Mouse (Mus musculus): Measurements from ENCODE around the gene Dclk2.

Dclk2 gene

GRCm38 (mm10) chr3:86845578-86845977 lies 75.1 kb downstream of the Dclk2 start:
- DNase-seq (ENCODE audit: low spot score in 2 of 2): no peak

GRCm38 (mm10) chr3:86844804-86845481 lies 75.7 kb downstream of the Dclk2 start:
- DNase-seq (ENCODE audit: low spot score in 2 of 2): peak; percentile 63 to 85

GRCm38 (mm10) chr3:86842461-86842860 lies 78.2 kb downstream of the Dclk2 start:
- DNase-seq (ENCODE audit: low spot score in 2 of 2): no peak

- no peak for DNase-seq (ENCODE audit: low spot score in 2 of 2)
Observed at GRCm38 (mm10) chr3:86839606-86840005, 81.0 kb downstream of the Dclk2 start.

- no peak for DNase-seq (ENCODE audit: low spot score in 2 of 2)
Observed at GRCm38 (mm10) chr3:86837386-86837785, 83.3 kb downstream of the Dclk2 start.

- no peak for DNase-seq (ENCODE audit: low spot score in 2 of 2)
Observed at GRCm38 (mm10) chr3:86835180-86835579, 85.5 kb downstream of the Dclk2 start.

- DNase-seq (ENCODE audit: low spot score in 2 of 2): no peak
Observed at GRCm38 (mm10) chr3:86834341-86834740, 86.3 kb downstream of the Dclk2 start.

GRCm38 (mm10) chr3:86832591-86833267 lies 87.9 kb downstream of the Dclk2 start:
- peak in 1 of 2 experiments; percentile 57 for DNase-seq (ENCODE audit: low spot score in 2 of 2)

GRCm38 (mm10) chr3:86832115-86832514 lies 88.5 kb downstream of the Dclk2 start:
- peak; percentile 59 to 60 for DNase-seq (ENCODE audit: low spot score in 2 of 2)

GRCm38 (mm10) chr3:86827506-86827905 lies 93.1 kb downstream of the Dclk2 start:
- no peak for DNase-seq (ENCODE audit: low spot score in 2 of 2)

GRCm38 (mm10) chr3:86821383-86821782 lies 99.3 kb downstream of the Dclk2 start:
- no peak for DNase-seq (ENCODE audit: low spot score in 2 of 2)

- no peak for DNase-seq (ENCODE audit: low spot score in 2 of 2)
Observed at GRCm38 (mm10) chr3:86820344-86820743, 100.3 kb downstream of the Dclk2 start.

GRCm38 (mm10) chr3:86819372-86819771 lies 101.3 kb downstream of the Dclk2 start:
- DNase-seq (ENCODE audit: low spot score in 2 of 2): no peak

- no peak for DNase-seq (ENCODE audit: low spot score in 2 of 2)
Observed at GRCm38 (mm10) chr3:86818001-86818585, 102.6 kb downstream of the Dclk2 start.

- peak; percentile 75 to 81 for DNase-seq (ENCODE audit: low spot score in 2 of 2)
Observed at GRCm38 (mm10) chr3:86812689-86813088, 108.0 kb downstream of the Dclk2 start.

- DNase-seq (ENCODE audit: low spot score in 2 of 2): peak in 1 of 2 experiments; percentile 22
Observed at GRCm38 (mm10) chr3:86810908-86811307, 109.7 kb downstream of the Dclk2 start.

- no peak for DNase-seq (ENCODE audit: low spot score in 2 of 2)
Observed at GRCm38 (mm10) chr3:86809646-86810045, 111.0 kb downstream of the Dclk2 start.

GRCm38 (mm10) chr3:86809199-86809598 lies 111.5 kb downstream of the Dclk2 start:
- peak; percentile 61 to 64 for DNase-seq (ENCODE audit: low spot score in 2 of 2)

GRCm38 (mm10) chr3:86807750-86808467 lies 112.7 kb downstream of the Dclk2 start:
- DNase-seq (ENCODE audit: low spot score in 2 of 2): peak; percentile 83

GRCm38 (mm10) chr3:86806834-86807233 lies 113.8 kb downstream of the Dclk2 start:
- DNase-seq (ENCODE audit: low spot score in 2 of 2): peak; percentile 34 to 44

- peak; percentile 61 to 80 for DNase-seq (ENCODE audit: low spot score in 2 of 2)
Observed at GRCm38 (mm10) chr3:86804265-86804664, 116.4 kb downstream of the Dclk2 start.

- DNase-seq (ENCODE audit: low spot score in 2 of 2): peak; percentile 21 to 29
Observed at GRCm38 (mm10) chr3:86802825-86803224, 117.8 kb downstream of the Dclk2 start.
